Mouse (Mus musculus): ENCODE data around the gene Kpna1. TPM values are rescaled to one million over a fixed set of nuclear protein-coding genes. Genes with fewer than 3 reads are reported as not detected.
A peak's percentile ranks its signal among the peaks of the same experiment; 100 is the strongest.
"Not testable (repeated sequence)": the region's sequence is repeated elsewhere in the genome, so short reads cannot be mapped to it uniquely, and the experiment has no call there.

Kpna1 gene
- total RNA-seq (2017), result 35.0 and 60.1 TPM in 2 replicates

DNA sequence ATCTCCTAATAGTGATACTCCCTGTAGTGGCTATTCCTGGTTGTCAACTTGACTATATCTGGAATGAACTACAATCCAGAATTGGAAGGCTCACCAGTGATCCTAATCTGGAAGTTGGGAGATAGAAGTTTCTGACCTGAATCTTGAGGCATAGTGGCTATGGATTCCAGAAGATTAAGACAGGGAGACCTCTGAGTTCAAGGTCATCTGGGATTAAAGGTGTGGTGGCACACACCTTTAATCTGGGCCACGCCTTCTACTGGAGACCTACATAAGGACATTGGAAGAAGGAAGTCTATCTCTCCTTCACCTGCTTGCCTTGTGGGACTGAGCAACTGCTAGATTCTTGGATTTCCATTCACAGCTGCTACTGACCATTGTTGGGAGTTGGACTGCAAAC is at the start of gene Kpna1:
TSS of gene Kpna1 (plus strand) at position 301 of the 400 bp plus-strand sequence.
- ATAC-seq (replicated peaks; ENCODE audit: low read depth, poor library complexity, severe bottlenecking), result not testable (repeated sequence)

DNA sequence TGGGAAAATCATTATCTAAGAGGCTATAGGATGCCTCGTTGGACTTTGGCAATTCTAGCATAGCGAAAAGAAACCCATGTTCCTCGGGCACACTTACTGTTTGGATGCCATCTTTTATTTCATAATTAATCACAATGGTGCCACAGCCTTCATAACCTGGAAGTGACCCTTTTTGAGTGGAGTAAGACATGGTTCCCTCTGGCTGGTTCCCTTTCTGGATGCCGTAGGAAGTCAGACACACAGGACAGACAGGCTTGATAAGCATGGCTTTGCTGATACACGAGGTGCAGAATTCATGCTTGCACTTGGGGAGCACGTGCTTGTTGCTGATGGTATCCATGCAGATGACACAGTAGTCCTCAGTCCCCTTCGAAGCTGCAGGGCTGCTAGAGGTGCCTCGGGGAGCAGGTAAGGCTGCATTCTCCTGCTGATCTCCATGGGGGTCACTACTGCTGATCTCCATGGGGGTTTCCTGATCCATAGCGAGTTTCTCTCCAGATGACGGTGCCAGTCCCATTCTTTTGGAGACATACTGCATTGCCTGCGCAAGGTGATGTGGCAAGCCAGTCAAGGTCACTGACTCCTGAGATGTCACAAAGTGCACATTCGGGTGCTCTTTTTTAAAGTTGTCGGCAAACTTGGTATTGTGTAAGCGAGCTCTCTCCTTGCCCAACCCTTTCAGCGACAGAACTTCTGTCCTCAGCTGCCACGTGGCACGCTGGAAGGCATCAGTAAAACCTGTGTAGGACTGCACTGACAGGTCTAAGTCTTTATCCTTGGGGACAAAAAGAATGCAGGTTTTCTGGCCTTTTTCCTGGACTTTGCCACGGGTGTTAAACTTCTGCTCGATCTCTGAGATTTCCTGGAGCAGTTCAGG is 46.1 kb upstream of the Kpna1 start:
- ATAC-seq (replicated peaks; ENCODE audit: low read depth, poor library complexity, severe bottlenecking), result no peak

DNA sequence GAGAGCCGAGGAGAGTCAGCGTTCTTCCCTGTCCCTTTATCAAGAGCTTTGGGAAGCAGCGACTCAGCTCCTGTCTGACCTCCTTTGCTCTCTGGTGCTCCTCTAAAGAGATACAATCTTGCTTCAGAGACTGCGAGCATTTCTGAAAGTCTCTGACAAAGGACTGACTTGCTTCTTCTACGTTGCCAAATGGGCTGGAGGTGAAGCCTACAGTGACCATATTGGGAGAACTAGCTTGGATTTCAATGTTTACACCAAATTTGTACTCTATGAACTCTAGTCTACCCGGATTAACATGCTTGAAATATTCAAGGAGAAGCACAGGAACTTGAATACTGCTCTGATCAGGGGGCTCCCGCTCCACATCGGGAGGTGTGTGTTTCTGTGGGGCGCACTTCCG is 45.4 kb upstream of the Kpna1 start:
- no peak for ATAC-seq (replicated peaks; ENCODE audit: low read depth, poor library complexity, severe bottlenecking)

DNA sequence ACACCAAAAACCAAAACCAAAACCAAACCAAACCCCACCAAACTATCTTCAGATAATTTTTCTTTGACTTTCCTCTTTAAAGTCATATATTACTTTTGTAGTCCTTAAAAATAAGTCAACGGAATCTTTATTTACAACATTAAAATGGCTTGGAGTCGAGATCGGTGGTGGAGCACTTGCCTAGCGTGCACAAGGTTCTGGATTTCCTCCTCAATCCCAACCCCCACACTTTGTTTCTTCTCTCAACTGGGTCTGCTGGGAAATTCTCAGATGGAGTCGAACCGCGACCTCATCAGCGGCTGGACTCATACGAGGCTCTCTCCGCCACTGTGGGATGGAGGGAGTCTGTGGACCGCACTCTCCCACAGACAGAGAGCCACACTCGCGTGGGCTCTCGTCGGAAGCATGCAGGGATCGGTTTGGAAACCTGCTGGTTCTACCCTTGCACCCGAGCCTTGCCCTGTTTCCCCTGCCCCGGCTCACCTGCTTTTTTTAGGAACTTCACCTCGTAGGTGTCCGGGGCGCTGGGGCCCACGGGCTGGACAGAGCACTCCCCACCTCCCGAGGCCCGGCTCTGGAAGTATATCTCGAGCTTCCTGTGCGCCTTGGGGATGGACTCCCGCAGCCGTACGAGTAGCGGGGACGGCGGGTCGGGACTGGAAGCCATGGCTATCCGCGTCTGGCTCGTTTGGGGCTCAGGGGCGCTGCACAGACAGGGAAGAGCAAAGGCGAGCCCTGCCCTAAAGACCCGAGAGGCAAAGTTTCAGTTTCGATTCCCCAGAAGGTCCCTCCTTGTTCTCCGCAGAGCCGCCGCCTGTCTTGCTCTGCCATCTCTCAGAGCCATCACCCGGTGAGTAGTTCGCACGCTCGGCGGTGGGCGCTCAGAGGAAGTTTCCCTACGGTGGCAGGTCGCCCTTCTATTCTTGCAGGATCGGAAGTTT is 40.1 kb upstream of the Kpna1 start, which contains the start of the genes Parp9 and Dtx3l:
TSS of gene Parp9 (plus strand) at position 260 of the 941 bp plus-strand sequence.
TSS of gene Dtx3l (minus strand) at position 941 of the 941 bp plus-strand sequence.
- ATAC-seq (replicated peaks; ENCODE audit: low read depth, poor library complexity, severe bottlenecking), result peak; percentile 77

DNA sequence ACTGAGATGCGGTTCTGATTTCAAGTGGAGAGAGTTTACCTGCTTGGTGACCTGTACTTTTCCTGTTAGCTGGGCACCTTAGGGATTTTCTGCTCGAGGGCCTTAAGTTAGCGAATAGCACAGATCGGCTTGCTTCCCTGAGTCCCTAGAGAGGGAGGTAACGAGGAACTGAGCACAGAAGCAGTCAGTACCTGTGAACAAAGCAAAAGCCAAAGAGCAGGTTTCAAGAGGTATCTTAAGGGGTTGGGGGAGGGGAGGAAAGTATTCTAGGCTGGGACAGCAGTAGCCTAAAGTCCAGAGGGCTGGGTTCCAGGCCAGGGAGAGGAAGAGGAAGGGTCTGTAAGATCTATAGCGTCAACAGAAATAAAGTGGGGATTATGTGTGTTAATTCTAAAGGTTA is 39.3 kb upstream of the Kpna1 start:
- ATAC-seq (replicated peaks; ENCODE audit: low read depth, poor library complexity, severe bottlenecking), result no peak; the same call in 1 of the 2 replicates

DNA sequence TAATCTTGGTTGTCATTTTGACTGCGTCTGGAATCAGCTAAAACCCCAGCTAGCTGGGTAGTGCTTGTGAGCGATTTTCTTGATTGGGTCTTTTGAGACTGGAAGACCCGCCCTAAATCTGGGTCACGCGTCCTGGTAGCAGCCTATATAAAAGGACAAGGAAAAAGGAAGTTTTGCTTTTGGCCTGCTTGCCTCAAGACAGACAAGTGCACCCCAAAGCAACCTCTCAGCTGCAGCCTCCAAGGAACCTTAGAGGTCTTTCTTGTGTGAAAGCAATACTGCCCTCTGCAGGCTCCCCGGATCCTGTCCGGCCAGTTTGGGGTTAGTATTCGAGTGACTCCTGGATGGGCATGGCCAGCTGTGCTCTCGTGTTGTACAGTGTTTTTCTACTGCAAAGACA is 38.9 kb upstream of the Kpna1 start:
- ATAC-seq (replicated peaks; ENCODE audit: low read depth, poor library complexity, severe bottlenecking), result peak; percentile 86

DNA sequence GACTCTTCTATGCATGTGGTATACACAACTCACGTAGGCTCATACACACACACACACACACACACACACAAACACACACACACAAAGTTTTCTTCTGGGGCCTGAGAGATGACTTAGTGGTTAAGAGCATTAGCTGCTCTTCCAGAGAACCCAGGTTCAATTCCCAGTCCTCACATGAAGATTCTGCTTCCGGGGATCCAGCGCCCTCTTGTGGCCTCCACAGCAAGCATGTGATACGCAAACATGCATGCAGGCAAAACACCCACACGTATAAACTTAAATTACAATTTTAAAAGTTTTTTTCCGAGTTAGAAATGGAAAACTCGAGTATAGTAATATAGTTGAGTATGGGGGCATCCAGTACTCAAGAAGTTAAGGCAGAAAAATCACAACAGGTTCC is 37.2 kb upstream of the Kpna1 start:
- ATAC-seq (replicated peaks; ENCODE audit: low read depth, poor library complexity, severe bottlenecking), result no peak

DNA sequence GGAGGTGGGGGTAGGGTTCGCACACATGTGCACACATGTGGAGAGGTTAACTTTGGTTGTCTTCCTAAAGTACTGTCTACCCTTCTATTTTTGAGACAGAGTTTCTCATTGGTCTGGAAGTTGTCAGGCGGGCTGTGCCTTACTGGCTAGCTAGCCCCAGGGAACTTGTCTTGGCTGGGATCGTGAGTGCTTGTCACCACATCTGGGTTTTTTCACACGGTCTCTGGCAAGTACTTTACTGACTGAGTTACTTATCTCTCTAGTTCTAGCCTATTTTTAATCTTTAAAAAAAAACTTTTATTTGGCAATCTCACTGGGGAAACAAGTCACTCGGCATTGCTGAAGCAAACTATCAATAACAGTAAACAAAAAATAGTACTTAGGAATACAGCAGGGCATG is 29.3 kb upstream of the Kpna1 start:
- no peak; the same call in 1 of the 2 replicates for ATAC-seq (replicated peaks; ENCODE audit: low read depth, poor library complexity, severe bottlenecking)

DNA sequence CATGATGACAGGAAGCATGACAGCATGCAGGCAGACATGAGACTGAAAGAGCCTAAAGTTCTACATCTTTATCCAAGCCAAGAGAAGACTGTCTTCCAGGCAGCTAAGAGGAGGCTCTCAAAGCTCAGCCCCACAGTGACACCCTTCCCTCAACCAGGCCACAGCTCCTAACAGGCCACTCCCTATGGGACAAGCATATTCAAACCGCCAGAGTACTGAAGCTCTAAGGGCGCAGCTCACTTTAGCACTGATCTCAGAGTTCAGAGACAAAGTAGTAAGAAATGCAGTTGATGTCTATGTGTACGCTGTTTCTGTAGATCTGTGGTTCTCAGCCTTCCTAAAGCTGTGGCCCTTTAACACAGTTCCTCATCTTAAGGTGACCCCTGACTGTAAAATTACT is 27.3 kb upstream of the Kpna1 start:
- ATAC-seq (replicated peaks; ENCODE audit: low read depth, poor library complexity, severe bottlenecking), result no peak

DNA sequence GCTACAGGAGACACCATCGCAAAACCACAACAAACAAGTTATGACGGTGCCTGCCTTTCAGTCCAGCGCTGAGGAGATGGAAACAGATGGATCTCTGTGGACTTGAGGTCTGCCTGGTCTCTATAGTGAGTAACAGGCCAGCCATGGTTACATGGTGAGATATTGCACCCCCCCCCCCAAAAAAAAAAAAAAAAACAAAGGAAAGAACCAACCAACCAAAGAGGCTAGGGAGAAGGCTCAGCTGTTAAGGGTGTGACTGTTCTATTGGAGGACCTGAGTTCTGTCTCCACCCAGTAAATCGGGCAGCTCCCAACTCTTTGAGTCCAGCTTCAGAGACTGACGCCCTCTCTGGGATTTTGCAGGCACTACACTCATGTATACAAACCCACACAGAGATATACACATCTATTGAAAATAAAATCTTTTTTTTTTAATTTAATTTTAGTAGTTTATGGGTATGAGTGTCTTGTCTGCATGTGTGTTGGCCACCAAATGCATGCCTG is 25.9 kb upstream of the Kpna1 start:
- ATAC-seq (replicated peaks; ENCODE audit: low read depth, poor library complexity, severe bottlenecking), result no peak

DNA sequence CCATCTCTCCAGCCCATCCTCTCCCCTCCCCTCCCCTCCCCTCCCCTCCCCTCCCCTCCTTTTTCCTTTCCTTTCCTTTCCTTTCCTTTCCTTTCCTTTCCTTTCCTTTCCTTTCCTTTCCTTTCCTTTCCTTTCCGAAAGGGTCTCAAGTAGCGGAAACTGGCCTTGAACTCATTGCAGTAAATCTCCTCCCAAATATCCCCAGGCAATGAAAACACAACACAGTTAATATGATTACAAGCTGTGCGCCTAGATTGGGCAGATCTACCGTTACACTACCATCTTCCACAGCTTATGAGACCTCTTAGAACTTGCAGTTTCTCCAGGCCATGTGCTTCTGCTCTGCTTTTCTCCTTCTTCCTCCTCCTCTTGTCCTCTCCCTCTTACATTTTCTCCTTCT is 12.6 kb upstream of the Kpna1 start:
- ATAC-seq (replicated peaks; ENCODE audit: low read depth, poor library complexity, severe bottlenecking), result not testable (repeated sequence)

DNA sequence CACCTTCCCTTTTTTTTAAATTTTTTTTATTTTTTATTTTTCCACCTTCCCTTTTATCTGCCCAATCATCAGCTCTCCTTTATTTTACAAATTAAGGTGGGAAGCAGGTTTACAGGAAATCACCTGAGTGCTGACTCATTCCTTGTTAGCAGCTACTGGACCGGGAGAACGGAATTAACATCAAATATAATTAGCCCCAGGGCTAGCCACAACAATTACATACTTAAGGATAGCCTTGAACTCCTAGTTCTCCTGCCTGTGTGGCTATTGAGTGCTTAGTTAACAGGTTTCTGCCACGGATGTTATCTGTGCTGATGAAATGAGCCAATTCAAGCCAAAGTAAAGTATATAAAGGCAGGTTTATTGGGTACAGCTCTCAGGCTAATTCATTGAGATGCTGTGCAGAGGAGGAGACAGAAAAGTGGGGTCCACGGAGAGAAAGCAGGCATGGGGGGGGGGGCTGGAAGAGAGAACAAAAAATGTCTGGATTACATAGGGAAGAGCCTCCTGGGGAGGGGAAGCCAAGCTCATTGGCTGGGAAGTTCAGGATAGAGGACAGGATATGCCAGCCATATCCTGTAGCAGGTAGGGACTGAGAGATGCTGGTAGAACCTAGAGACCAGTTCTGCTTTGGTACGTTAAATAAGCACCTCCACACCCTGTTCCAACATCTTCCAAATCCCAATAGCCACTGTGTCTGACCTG is 12.0 kb upstream of the Kpna1 start:
- ATAC-seq (replicated peaks; ENCODE audit: low read depth, poor library complexity, severe bottlenecking), result no peak

DNA sequence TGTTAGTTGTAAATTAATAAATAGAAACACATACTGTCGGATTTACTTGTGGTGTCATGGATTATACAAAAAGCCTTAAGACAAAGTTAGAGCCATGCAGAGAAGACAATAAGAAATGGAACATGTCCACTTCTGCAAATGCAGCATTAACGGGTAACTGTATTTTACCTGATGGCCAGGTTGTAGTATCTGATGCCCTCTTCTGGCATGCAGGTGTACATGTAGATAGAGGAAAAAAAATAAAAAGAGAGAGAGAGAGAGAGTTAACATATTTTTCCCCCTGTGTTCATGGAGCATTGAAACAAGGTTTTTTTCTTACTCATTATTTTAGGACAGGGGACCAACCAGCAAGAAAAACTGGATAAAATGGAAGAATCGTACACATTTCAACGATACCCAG is 11.2 kb upstream of the Kpna1 start:
- ATAC-seq (replicated peaks; ENCODE audit: low read depth, poor library complexity, severe bottlenecking), result no peak

DNA sequence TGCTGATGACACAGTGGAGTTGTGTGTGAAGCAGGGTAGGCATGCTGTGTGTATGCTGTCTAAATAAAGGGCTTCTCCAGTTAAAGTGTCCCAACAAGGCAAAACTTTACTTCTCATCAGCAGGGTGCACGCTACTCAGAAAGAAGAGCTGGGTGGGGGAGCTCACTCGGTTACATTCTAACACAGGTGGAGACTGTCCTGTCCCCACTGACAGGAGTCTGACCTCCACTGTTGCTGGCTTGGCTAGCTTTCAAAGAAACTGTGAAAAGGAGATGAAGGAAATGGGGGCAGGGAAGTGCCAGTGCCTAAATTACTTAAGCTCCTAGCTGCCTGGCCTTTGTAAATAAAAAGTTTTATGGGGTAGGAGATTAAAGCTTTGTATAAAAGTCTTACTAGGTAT is 10.4 kb upstream of the Kpna1 start:
- no peak for ATAC-seq (replicated peaks; ENCODE audit: low read depth, poor library complexity, severe bottlenecking)

DNA sequence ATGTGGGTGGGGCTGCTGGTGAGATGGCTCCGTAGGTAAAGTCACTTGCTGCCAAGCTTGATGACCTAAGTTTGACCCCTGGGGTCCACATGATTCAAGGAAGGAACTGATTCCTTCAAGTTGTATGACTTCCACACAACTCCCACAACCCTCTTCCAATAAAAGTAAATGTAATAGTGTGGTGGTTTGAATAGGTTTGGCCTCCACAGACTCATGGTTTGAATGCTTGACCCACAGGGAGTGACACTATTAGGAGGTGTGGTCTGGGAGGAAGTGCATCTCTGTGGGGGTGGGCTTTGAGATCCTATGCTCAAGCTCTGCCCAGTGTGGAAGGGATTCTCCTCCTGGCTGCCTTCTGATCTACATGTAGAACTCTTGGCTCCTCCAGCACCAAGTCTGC is 4.5 kb upstream of the Kpna1 start:
- ATAC-seq (replicated peaks; ENCODE audit: low read depth, poor library complexity, severe bottlenecking), result no peak

DNA sequence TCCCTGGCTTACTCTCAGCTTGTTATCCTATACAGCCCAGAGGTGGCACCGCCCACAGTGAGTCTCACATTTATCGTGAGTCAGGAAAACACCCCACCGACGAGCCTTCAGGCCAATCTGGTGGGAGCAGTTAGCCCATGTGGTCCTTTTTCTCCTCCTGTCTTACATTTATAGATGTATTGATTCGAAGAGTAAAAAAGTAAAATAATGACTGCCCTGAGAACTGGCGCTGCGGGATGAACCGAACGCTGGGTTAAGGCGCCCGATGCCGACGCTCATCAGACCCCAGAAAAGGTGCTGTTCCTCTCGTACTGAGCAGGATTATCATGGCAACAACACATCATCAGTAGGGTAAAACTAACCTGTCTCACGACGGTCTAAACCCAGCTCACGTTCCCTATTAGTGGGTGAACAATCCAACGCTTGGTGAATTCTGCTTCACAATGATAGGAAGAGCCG is 2.8 kb downstream of the Kpna1 start:
- ATAC-seq (replicated peaks; ENCODE audit: low read depth, poor library complexity, severe bottlenecking), result peak; percentile 59

DNA sequence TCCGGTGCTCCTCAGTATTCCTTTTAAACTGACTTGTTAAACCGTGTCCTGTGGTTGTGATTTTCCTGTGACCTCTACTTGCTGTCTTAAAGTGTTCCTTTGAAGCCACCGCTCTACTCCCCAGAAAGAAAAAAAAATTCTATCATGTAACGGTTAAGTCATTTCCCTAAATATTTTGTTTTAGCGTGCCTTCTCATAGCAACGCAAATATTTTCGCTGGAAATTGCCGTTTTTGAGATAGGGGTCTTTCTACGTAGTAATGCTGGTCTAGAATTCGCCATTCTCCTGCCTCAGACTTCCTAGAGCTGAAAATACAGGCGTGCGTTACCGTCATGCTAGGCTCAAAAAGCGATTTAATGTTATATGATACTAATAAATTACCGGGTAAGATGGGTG is 4.0 kb downstream of the Kpna1 start:
- ATAC-seq (replicated peaks; ENCODE audit: low read depth, poor library complexity, severe bottlenecking), result 0 out of 2 replicates have a peak, but pooled peaks have one; percentile 17

DNA sequence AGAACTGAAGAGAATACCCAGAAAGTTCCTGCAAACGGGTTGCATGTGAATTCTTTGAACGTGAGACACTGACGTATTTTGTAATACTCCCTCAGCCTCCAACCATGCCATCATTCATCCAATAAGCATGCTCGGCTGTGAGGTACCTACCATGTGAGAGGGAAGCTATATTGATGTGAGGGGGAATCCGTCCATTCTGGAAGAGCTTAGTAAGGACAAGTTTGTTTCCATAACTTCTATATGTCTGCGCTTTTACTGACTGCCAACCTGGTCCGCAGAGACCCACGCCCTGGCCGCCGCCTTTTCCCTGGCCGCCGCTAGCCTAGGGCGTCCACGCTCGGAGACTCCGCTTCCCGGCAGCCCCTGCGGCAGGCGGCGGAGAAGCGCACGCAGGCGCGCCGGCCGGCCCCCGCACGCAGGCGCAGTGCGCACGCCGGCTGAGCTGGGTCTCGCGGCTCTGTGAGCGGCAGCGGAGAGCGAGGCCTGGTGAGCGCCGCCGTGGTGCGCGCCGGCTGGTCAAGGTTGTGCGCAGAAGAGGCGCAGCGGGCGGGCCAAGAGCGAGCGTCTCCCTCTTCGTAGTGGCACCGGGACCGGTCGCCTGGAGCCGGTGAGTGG is 4.5 kb downstream of the Kpna1 start:
- ATAC-seq (replicated peaks; ENCODE audit: low read depth, poor library complexity, severe bottlenecking), result peak; percentile 73

DNA sequence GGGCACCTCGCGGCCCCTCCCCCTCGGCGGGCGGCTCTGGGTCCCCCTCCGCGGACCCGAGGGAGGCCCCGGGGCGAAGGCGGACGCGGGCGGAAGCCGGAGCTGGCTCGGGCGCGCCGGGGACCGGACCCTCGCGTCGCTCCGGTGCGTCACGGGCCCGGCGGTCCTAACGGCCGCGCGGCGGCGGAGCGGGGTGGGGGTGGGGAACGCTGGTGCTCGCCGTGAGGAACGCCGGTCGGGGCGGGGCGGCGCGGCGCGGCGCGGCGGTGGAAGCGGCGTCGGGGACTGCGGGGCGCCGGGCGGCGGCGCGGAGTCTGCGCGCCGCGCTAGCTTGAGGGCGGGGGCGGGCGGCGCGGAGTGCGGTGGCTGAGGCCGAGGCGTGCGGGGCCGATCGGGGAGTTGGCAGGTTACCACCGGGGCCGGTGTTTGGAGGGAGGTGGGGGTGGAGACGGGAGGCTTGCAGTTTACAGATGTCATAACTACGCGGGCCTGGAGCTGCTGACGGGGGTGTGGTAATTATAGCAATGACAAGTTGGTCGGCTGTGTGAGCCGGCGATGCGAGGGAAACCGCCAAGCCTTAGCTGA is 5.1 kb downstream of the Kpna1 start:
- ATAC-seq (replicated peaks; ENCODE audit: low read depth, poor library complexity, severe bottlenecking), result peak; percentile 60

All from common myeloid progenitor, adult 5-6 weeks (primary cell).